ENCODE assay signal across 15 mouse cellular contexts in genomic region chr1:193112093-193112492, GRCm38 (mm10). TPM values are rescaled to one million over a fixed set of nuclear protein-coding genes. Genes with fewer than 3 reads are reported as not detected.
"Had no signal": no experiment of that assay in that cellular context is flagged by ENCODE, and none has a peak within 500 bp of the region (broad histone marks: within the 10 kb centered on the region; RNA-seq: fewer than 3 reads in every experiment).

No protein-coding gene starts in this region.

- H3K27me3 ChIP-seq: megakaryocyte, embryonic 14.5 days; midbrain, embryonic 13.5 days; midbrain, embryonic 15.5 days; neural tube, embryonic 12.5 days; stomach, embryonic 15.5 days had no signal

- H3K4me2 ChIP-seq: lung, embryonic 14.5 days; midbrain, embryonic 13.5 days; midbrain, embryonic 15.5 days; neural tube, embryonic 12.5 days; stomach, embryonic 15.5 days had no signal

- H3K4me3 ChIP-seq: megakaryocyte, embryonic 14.5 days; midbrain, embryonic 13.5 days; midbrain, embryonic 15.5 days; neural tube, embryonic 12.5 days; stomach, embryonic 15.5 days had no signal

- H3K9ac ChIP-seq: liver, embryonic 14.5 days; lung, embryonic 14.5 days; midbrain, embryonic 13.5 days; midbrain, embryonic 15.5 days; neural tube, embryonic 12.5 days; stomach, embryonic 15.5 days had no signal

- ATAC-seq: midbrain, embryonic 13.5 days; midbrain, embryonic 15.5 days had no signal

- H3K27ac ChIP-seq: liver, embryonic 14.5 days; macrophage; midbrain, embryonic 13.5 days; midbrain, embryonic 15.5 days; neural tube, embryonic 12.5 days; stomach, embryonic 15.5 days; stomach, postnatal 0 days had no signal

- H3K4me1 ChIP-seq: megakaryocyte, embryonic 14.5 days; midbrain, embryonic 13.5 days; midbrain, embryonic 15.5 days; neural tube, embryonic 12.5 days; stomach, embryonic 15.5 days had no signal

- H3K9me3 ChIP-seq: megakaryocyte, embryonic 14.5 days; midbrain, embryonic 13.5 days; midbrain, embryonic 15.5 days; neural tube, embryonic 12.5 days; stomach, embryonic 15.5 days had no signal

- DNase-seq: lung, adult 18-20 months; lung, embryonic 14.5 days; lung, postnatal 10 days; lung, postnatal 36 days; thymus, adult 2 months; thymus, postnatal 25 days; thymus, postnatal 4 days had no signal

RNA-seq across cellular contexts. Expression of gene Irf6, which starts 40.8 kb away (rescaled TPM):
- polyA plus RNA-seq: macrophage had no signal
